Mouse (Mus musculus) midbrain, postnatal 0 days (tissue): ENCODE data around the gene Thrap3. TPM values are rescaled to one million over a fixed set of nuclear protein-coding genes. Genes with fewer than 3 reads are reported as not detected.

Experiments used
- ATAC-seq: fragments of 200-750 bp; cut with Nextera tagmentation; 2 replicates; pipeline ENCODE4 v1.8.0; 2017; ENCODE audit warnings: moderate number of reproducible peaks, mild to moderate bottlenecking, moderate TSS enrichment, moderate library complexity; ENCODE audit not compliant: low FRiP score
- DNase-seq: peaks from one replicate; pipeline ENCODE4 v3.0.0-alpha.2; 2015; ENCODE audit warnings: low spot score
- H3K27ac ChIP-seq: fragments of 300-500 bp; sonication (generic); 2 replicates; pipeline ENCODE4 v1.5.1; 2014; ENCODE audit warnings: low read depth, mild to moderate bottlenecking, low read length, mixed read lengths
- H3K27me3 ChIP-seq: fragments of 300-500 bp; sonication (generic); 2 replicates; pipeline ENCODE4 v1.6.1; 2014; ENCODE audit warnings: low read length, control low read depth, mixed read lengths; ENCODE audit not compliant: insufficient read depth
- H3K36me3 ChIP-seq: fragments of 300-500 bp; sonication (generic); 2 replicates; pipeline ENCODE4 v1.6.1; 2014; ENCODE audit warnings: low read length, control low read depth, mixed read lengths; ENCODE audit not compliant: insufficient read depth
- H3K4me1 ChIP-seq: fragments of 300-500 bp; sonication (generic); 2 replicates; pipeline ENCODE4 v1.6.1; 2014; ENCODE audit warnings: mild to moderate bottlenecking, control low read depth, antibody characterized with exemption, low read length, mixed read lengths; ENCODE audit not compliant: insufficient read depth
- H3K4me2 ChIP-seq: fragments of 300-500 bp; sonication (generic); 2 replicates; pipeline ENCODE4 v1.6.1; 2014; ENCODE audit warnings: low read depth, mild to moderate bottlenecking, low read length, mixed read lengths; ENCODE audit not compliant: poor library complexity, severe bottlenecking
- H3K4me3 ChIP-seq: fragments of 300-500 bp; sonication (generic); 2 replicates; pipeline ENCODE4 v1.5.1; 2014; ENCODE audit warnings: low read depth, mild to moderate bottlenecking, low read length, moderate library complexity
- H3K9ac ChIP-seq: fragments of 300-500 bp; sonication (generic); replicated peaks from 2 replicates; pipeline ENCODE4 v1.6.1; 2014; ENCODE audit warnings: mild to moderate bottlenecking, low read length, moderate library complexity, mixed read lengths; ENCODE audit not compliant: poor library complexity, severe bottlenecking
- H3K9me3 ChIP-seq: fragments of 300-500 bp; sonication (generic); 2 replicates; pipeline ENCODE4 v1.6.1; 2016; ENCODE audit warnings: low read length, control low read depth
- CTCF ChIP-seq: IDR thresholded peaks from 2 replicates; pipeline ENCODE4 v1.5.1; 2016; ENCODE audit warnings: antibody characterized with exemption, mild to moderate bottlenecking
- WGBS: fragments of 180-500 bp; shearing (Covaris S2); extraction: QIAGEN DNeasy Blood & Tissue Kit; methylation state at CpG from one replicate; pipeline ENCODE4 v1.1.7; 2014; 5-methylcytosine and 5-hydroxymethylcytosine counted together
- polyA plus RNA-seq: library from polyadenylated mRNA; unstranded; fragments of >200 nt; fragmentation: Nextera tagmentation; extraction: Ambion mirVana; gene quantifications from 2 replicates; pipeline ENCODE4 v1.2.1, GENCODE M21; 2015
- total RNA-seq: library from RNA; depleted of rRNA; stranded (reverse); fragments of >200 nt; gene quantifications from 2 replicates; pipeline ENCODE4 v1.2.3, GENCODE M21; 2014

Gene Thrap3
- total and polyA plus RNA-seq, 2 experiments from 2014 or later, result 94.8 to 162 TPM

GRCm38 (mm10) chr4:126155869-126156268, 46.7 kb downstream of the Thrap3 start:
- WGBS, result 58% methylated on average over 2 of the region's 2 CpGs
- H3K9ac ChIP-seq, result no peak overlapping the region
- H3K27me3 ChIP-seq, result no peaks in the 10 kb centered on the region
- DNase-seq, result no peak
- H3K36me3 ChIP-seq, result no peaks in the 10 kb centered on the region
- no peak for TF ChIP-seq CTCF
- no peak overlapping the region for H3K4me3 ChIP-seq
- H3K4me2 ChIP-seq, result no peak overlapping the region
- no peaks in the 10 kb centered on the region for H3K9me3 ChIP-seq
- H3K4me1 ChIP-seq, result no peaks in the 10 kb centered on the region
- H3K27ac ChIP-seq, result no peak overlapping the region
- ATAC-seq, result no peak

GRCm38 (mm10) chr4:126155183-126155582, 47.4 kb downstream of the Thrap3 start:
- 78% methylated on average over 4 of the region's 4 CpGs for WGBS
- Histone ChIP-seq H3K27ac (no peak overlapping the region), H3K36me3 (no peaks in the 10 kb centered on the region), H3K9ac (no peak overlapping the region), H3K4me1 (no peaks in the 10 kb centered on the region), H3K4me2 (no peak overlapping the region), H3K4me3 (no peak overlapping the region), H3K9me3 (no peaks in the 10 kb centered on the region), H3K27me3 (peaks cover 2% of the 10 kb centered on the region; the same call in 1 of the 2 replicates)
- DNase-seq, result no peak
- no peak for ATAC-seq
- no peak for TF ChIP-seq CTCF

- no peaks in the 10 kb centered on the region for H3K36me3 ChIP-seq
- H3K27ac ChIP-seq, result no peak overlapping the region
- ATAC-seq, result no peak
- no peak overlapping the region for H3K4me2 ChIP-seq
- H3K4me1 ChIP-seq, result 0 out of 2 replicates have a peak, but pooled peaks cover 4% of the 10 kb centered on the region
- H3K9ac ChIP-seq, result no peak overlapping the region
- WGBS, result 61% methylated on average over 14 of the region's 14 CpGs
- DNase-seq, result no peak
- H3K9me3 ChIP-seq, result no peaks in the 10 kb centered on the region
- no peak overlapping the region for H3K4me3 ChIP-seq
- peaks cover 24% of the 10 kb centered on the region for H3K27me3 ChIP-seq
- no peak for TF ChIP-seq CTCF
Observed at GRCm38 (mm10) chr4:126152864-126153263, 49.7 kb downstream of the Thrap3 start.

GRCm38 (mm10) chr4:126151701-126152440, 50.7 kb downstream of the Thrap3 start:
- Histone ChIP-seq H3K36me3 (no peaks in the 10 kb centered on the region), H3K4me2 (no peak overlapping the region), H3K9ac (no peak overlapping the region), H3K9me3 (no peaks in the 10 kb centered on the region), H3K27me3 (peaks cover 29% of the 10 kb centered on the region), H3K4me1 (peaks cover 4% of the 10 kb centered on the region; the same call in 1 of the 2 replicates), H3K4me3 (no peak overlapping the region), H3K27ac (no peak overlapping the region)
- no peak for ATAC-seq
- no peak for TF ChIP-seq CTCF
- WGBS, result 81% methylated on average over 16 of the region's 16 CpGs
- no peak for DNase-seq

- Histone ChIP-seq H3K9me3 (no peaks in the 10 kb centered on the region), H3K9ac (no peak overlapping the region), H3K4me3 (no peak overlapping the region), H3K36me3 (no peaks in the 10 kb centered on the region), H3K4me2 (no peak overlapping the region), H3K4me1 (peaks cover 4% of the 10 kb centered on the region; the same call in 1 of the 2 replicates), H3K27me3 (peaks cover 29% of the 10 kb centered on the region), H3K27ac (no peak overlapping the region)
- DNase-seq, result no peak
- 73% methylated on average over 6 of the region's 6 CpGs for WGBS
- no peak for ATAC-seq
- no peak for TF ChIP-seq CTCF
Observed at GRCm38 (mm10) chr4:126150949-126151320, 51.6 kb downstream of the Thrap3 start.

GRCm38 (mm10) chr4:126150297-126150948, 52.1 kb downstream of the Thrap3 start:
- no peak overlapping the region for H3K27ac ChIP-seq
- H3K36me3 ChIP-seq, result no peaks in the 10 kb centered on the region
- H3K9me3 ChIP-seq, result no peaks in the 10 kb centered on the region
- peaks cover 4% of the 10 kb centered on the region; the same call in 1 of the 2 replicates for H3K4me1 ChIP-seq
- no peak for DNase-seq
- no peak overlapping the region for H3K4me3 ChIP-seq
- WGBS, result 62% methylated on average over 16 of the region's 16 CpGs
- H3K27me3 ChIP-seq, result peaks cover 29% of the 10 kb centered on the region
- no peak overlapping the region for H3K9ac ChIP-seq
- 0 out of 2 replicates have a peak overlapping the region, but pooled peaks have one; percentile 66 for H3K4me2 ChIP-seq
- ATAC-seq, result no peak
- TF ChIP-seq CTCF, result no peak
